Mouse (Mus musculus): ENCODE measurements around the gene Zdhhc23. TPM values are rescaled to one million over a fixed set of nuclear protein-coding genes. Genes with fewer than 3 reads are reported as not detected.

Gene Zdhhc23
- polyA plus RNA-seq, 1 experiment, result not detected

DNA sequence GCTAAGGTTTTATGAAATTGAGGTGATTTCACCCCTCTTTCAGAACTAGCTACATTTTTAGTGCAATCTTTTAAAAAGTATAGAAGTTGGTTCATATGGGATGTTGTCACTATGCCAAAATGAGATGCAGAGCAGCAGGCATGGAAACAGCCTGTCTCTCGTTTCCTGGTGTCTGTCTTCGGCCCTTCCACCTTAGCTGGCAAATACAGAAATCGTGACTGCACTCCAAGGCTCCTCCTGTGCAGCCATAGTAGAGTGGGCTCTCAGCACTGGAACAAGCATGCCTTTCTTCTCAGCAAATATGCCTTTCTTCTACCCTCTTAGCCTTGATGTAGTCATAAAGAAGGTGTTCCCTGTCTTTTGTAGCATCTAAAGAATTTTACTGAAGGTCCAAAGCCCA is 43.7 kb downstream of the Zdhhc23 start:
- Histone ChIP-seq H3K4me2 (ENCODE audit: low read depth) (no peak overlapping the region), H3K79me2 (ENCODE audit: control insufficient read depth, insufficient read depth) (no peaks in the 10 kb centered on the region), H3K36me3 (ENCODE audit: control insufficient read depth, insufficient read depth) (no peaks in the 10 kb centered on the region), H3K27me3 (ENCODE audit: control insufficient read depth, insufficient read depth, insufficient read length) (no peaks in the 10 kb centered on the region), H3ac (ENCODE audit: control insufficient read depth, insufficient read length) (no peak overlapping the region), H3K4me3 (no peak overlapping the region)
- TF ChIP-seq MYOG (IDR thresholded peaks at IDR 0.05; ENCODE audit: control insufficient read depth in 1 of 3, insufficient read depth in 1 of 3, insufficient read length in 2 of 3, low read depth in 2 of 3) (no peak), TCF12 (IDR thresholded peaks at IDR 0.05; ENCODE audit: insufficient read depth, poor library complexity, severe bottlenecking) (no peak), REST (IDR thresholded peaks at IDR 0.05; ENCODE audit: insufficient read depth, insufficient read length) (no peak), POLR2A (IDR thresholded peaks at IDR 0.05; ENCODE audit: insufficient read length, low read depth) (no peak), E2F4 (IDR thresholded peaks at IDR 0.05; ENCODE audit: insufficient read depth) (no peak), CEBPB (IDR thresholded peaks at IDR 0.05; ENCODE audit: insufficient read depth, poor library complexity, severe bottlenecking) (no peak), MAX (IDR thresholded peaks at IDR 0.05; ENCODE audit: low read depth) (no peak), POLR2AphosphoS2 (IDR thresholded peaks at IDR 0.05; ENCODE audit: insufficient read length, low read depth) (no peak), USF1 (IDR thresholded peaks at IDR 0.05; ENCODE audit: low read depth) (no peak), SRF (IDR thresholded peaks at IDR 0.05; ENCODE audit: control insufficient read depth, insufficient read length, low read depth) (no peak), TCF3 (IDR thresholded peaks at IDR 0.05; ENCODE audit: insufficient read length, low read depth) (no peak)

DNA sequence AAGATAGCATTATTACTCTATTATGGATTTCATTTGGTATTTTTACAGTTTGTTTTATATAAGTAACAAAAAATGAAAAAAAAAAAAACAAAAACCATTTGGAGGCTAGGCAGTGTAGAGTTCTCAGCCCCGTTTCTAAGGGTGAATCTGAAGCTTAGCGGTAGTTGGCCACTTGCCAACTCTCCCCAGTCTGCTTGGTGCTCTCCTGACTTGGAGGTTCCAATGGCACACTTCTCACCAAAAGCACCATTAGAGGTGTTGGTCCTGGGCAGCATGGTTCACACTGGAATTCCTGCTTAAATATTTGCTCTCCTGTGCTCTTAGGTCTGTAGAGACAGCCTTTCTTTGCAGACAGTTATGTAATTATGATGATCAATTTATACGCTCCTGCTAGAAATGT is 44.2 kb downstream of the Zdhhc23 start:
- H3K79me2 ChIP-seq (ENCODE audit: control insufficient read depth, insufficient read depth), result no peaks in the 10 kb centered on the region
- no peak overlapping the region for H3K4me3 ChIP-seq
- no peaks in the 10 kb centered on the region for H3K36me3 ChIP-seq (ENCODE audit: control insufficient read depth, insufficient read depth)
- no peak overlapping the region for H3ac ChIP-seq (ENCODE audit: control insufficient read depth, insufficient read length)
- TF ChIP-seq MYOG (IDR thresholded peaks at IDR 0.05; ENCODE audit: control insufficient read depth in 1 of 3, insufficient read depth in 1 of 3, insufficient read length in 2 of 3, low read depth in 2 of 3) (no peak), MAX (IDR thresholded peaks at IDR 0.05; ENCODE audit: low read depth) (no peak), CEBPB (IDR thresholded peaks at IDR 0.05; ENCODE audit: insufficient read depth, poor library complexity, severe bottlenecking) (no peak), REST (IDR thresholded peaks at IDR 0.05; ENCODE audit: insufficient read depth, insufficient read length) (no peak), E2F4 (IDR thresholded peaks at IDR 0.05; ENCODE audit: insufficient read depth) (no peak), TCF12 (IDR thresholded peaks at IDR 0.05; ENCODE audit: insufficient read depth, poor library complexity, severe bottlenecking) (no peak), MYOD1 (IDR thresholded peaks at IDR 0.05; ENCODE audit: control insufficient read depth in 1 of 3, insufficient read length in 2 of 3, low read depth in 2 of 3) (no peak), POLR2A (IDR thresholded peaks at IDR 0.05; ENCODE audit: insufficient read length, low read depth) (no peak), TCF3 (IDR thresholded peaks at IDR 0.05; ENCODE audit: insufficient read length, low read depth) (no peak), USF1 (IDR thresholded peaks at IDR 0.05; ENCODE audit: low read depth) (no peak), POLR2AphosphoS2 (IDR thresholded peaks at IDR 0.05; ENCODE audit: insufficient read length, low read depth) (no peak), SRF (IDR thresholded peaks at IDR 0.05; ENCODE audit: control insufficient read depth, insufficient read length, low read depth) (no peak)
- H3K27me3 ChIP-seq (ENCODE audit: control insufficient read depth, insufficient read depth, insufficient read length), result no peaks in the 10 kb centered on the region
- no peak overlapping the region for H3K4me2 ChIP-seq (ENCODE audit: low read depth)

DNA sequence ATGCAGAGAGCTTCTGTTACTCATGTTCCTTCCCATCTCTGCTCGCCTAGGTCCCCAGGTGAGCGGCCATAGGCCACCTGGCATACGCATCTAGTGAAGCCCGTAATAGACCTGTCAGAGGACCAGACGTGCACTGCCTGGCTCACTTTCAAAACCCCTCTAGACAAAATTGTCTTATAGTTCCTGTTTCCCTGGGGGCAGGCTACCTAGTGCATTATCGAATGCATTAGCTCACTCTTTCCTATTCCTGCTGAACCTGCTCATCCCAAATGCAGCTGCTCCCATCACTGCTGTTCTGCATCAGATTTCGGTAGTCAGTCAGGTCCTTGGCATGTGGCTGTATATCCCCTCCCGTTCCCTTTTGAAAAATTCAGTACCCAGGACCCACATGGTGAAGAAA is 44.7 kb downstream of the Zdhhc23 start:
- Histone ChIP-seq H3K79me2 (ENCODE audit: control insufficient read depth, insufficient read depth) (no peaks in the 10 kb centered on the region), H3K4me3 (no peak overlapping the region), H3ac (ENCODE audit: control insufficient read depth, insufficient read length) (no peak overlapping the region), H3K36me3 (ENCODE audit: control insufficient read depth, insufficient read depth) (no peaks in the 10 kb centered on the region), H3K27me3 (ENCODE audit: control insufficient read depth, insufficient read depth, insufficient read length) (no peaks in the 10 kb centered on the region), H3K4me2 (ENCODE audit: low read depth) (no peak overlapping the region)
- TF ChIP-seq CEBPB (IDR thresholded peaks at IDR 0.05; ENCODE audit: insufficient read depth, poor library complexity, severe bottlenecking), result no peak
- no peak for TF ChIP-seq REST (IDR thresholded peaks at IDR 0.05; ENCODE audit: insufficient read depth, insufficient read length)
- no peak for TF ChIP-seq POLR2AphosphoS2 (IDR thresholded peaks at IDR 0.05; ENCODE audit: insufficient read length, low read depth)
- no peak for TF ChIP-seq SRF (IDR thresholded peaks at IDR 0.05; ENCODE audit: control insufficient read depth, insufficient read length, low read depth)
- TF ChIP-seq MAX (IDR thresholded peaks at IDR 0.05; ENCODE audit: low read depth), result no peak
- no peak for TF ChIP-seq USF1 (IDR thresholded peaks at IDR 0.05; ENCODE audit: low read depth)
- no peak for TF ChIP-seq MYOD1 (IDR thresholded peaks at IDR 0.05; ENCODE audit: control insufficient read depth in 1 of 3, insufficient read length in 2 of 3, low read depth in 2 of 3)
- TF ChIP-seq POLR2A (IDR thresholded peaks at IDR 0.05; ENCODE audit: insufficient read length, low read depth), result no peak
- TF ChIP-seq E2F4 (IDR thresholded peaks at IDR 0.05; ENCODE audit: insufficient read depth), result no peak
- no peak for TF ChIP-seq TCF12 (IDR thresholded peaks at IDR 0.05; ENCODE audit: insufficient read depth, poor library complexity, severe bottlenecking)
- TF ChIP-seq TCF3 (IDR thresholded peaks at IDR 0.05; ENCODE audit: insufficient read length, low read depth), result no peak
- no peak for TF ChIP-seq MYOG (IDR thresholded peaks at IDR 0.05; ENCODE audit: control insufficient read depth in 1 of 3, insufficient read depth in 1 of 3, insufficient read length in 2 of 3, low read depth in 2 of 3)

DNA sequence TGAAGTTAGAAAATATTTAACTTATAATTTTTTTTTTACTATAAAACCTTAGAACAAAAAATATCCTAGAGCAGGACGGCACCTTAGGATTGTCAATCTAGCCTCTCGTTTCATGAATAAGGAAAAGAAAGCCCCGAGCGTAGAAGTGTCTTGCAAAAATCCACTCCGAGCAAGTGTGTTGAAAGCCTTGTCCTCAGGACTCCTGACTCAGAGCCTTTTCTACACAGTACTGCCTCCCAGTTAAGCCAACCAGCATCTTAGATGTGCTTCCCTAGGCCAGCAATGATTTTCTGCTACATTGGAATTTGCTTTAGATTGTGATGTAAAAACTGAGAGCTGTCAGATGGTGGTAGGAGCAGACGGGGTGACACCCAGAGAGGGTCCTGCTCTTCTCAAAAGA is 46.5 kb downstream of the Zdhhc23 start:
- no peak for TF ChIP-seq REST (IDR thresholded peaks at IDR 0.05; ENCODE audit: insufficient read depth, insufficient read length)
- TF ChIP-seq CEBPB (IDR thresholded peaks at IDR 0.05; ENCODE audit: insufficient read depth, poor library complexity, severe bottlenecking), result no peak
- H3K4me3 ChIP-seq, result no peak overlapping the region
- no peaks in the 10 kb centered on the region for H3K27me3 ChIP-seq (ENCODE audit: control insufficient read depth, insufficient read depth, insufficient read length)

DNA sequence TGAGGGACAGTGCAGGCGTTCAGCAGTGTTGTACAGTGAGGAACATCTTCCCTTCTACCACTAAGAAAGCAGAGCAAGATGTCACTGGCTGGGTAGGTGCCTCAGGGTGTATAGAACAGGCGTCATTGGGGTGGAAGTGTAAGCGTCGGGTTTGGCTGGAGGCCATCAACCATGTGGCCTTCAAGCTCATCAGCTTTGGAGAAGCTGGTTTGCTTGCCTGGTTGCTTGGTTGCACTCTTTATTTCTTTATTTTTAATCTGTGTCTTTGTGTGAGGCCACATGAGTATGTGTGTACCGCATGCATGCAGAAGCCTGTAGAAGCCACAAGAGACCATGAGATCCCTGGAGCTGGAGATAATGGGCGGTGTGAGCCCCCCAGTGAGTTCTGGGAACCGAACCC is 47.3 kb downstream of the Zdhhc23 start:
- no peaks in the 10 kb centered on the region for H3K27me3 ChIP-seq (ENCODE audit: control insufficient read depth, insufficient read depth, insufficient read length)
- no peaks in the 10 kb centered on the region for H3K79me2 ChIP-seq (ENCODE audit: control insufficient read depth, insufficient read depth)
- H3K36me3 ChIP-seq (ENCODE audit: control insufficient read depth, insufficient read depth), result no peaks in the 10 kb centered on the region
- no peak overlapping the region for H3K4me2 ChIP-seq (ENCODE audit: low read depth)
- TF ChIP-seq TCF3 (IDR thresholded peaks at IDR 0.05; ENCODE audit: insufficient read length, low read depth) (no peak), TCF12 (IDR thresholded peaks at IDR 0.05; ENCODE audit: insufficient read depth, poor library complexity, severe bottlenecking) (no peak), CEBPB (IDR thresholded peaks at IDR 0.05; ENCODE audit: insufficient read depth, poor library complexity, severe bottlenecking) (no peak), REST (IDR thresholded peaks at IDR 0.05; ENCODE audit: insufficient read depth, insufficient read length) (no peak), SRF (IDR thresholded peaks at IDR 0.05; ENCODE audit: control insufficient read depth, insufficient read length, low read depth) (no peak), USF1 (IDR thresholded peaks at IDR 0.05; ENCODE audit: low read depth) (no peak)
- H3ac ChIP-seq (ENCODE audit: control insufficient read depth, insufficient read length), result no peak overlapping the region
- H3K4me3 ChIP-seq, result no peak overlapping the region

More for the DNA sequence above, 46.5 kb downstream of the Zdhhc23 start:
- no peak overlapping the region for H3K4me2 ChIP-seq (ENCODE audit: low read depth)
- no peaks in the 10 kb centered on the region for H3K36me3 ChIP-seq (ENCODE audit: control insufficient read depth, insufficient read depth)
- no peaks in the 10 kb centered on the region for H3K79me2 ChIP-seq (ENCODE audit: control insufficient read depth, insufficient read depth)
- no peak overlapping the region for H3ac ChIP-seq (ENCODE audit: control insufficient read depth, insufficient read length)
